Mouse (Mus musculus): ENCODE measurements at regions not wholly inside any gene's neighbourhood (a gene's known extent, or its start where the extent isn't known, plus 50 kb on each side); places are given as distances from the start of the nearest gene placed in this dataset.

- no peak for DNase-seq (ENCODE audit: low read depth)
Observed at GRCm38 (mm10) chr2:51799856-51800255, 135.1 kb downstream of the Rbm43 start.

DNA sequence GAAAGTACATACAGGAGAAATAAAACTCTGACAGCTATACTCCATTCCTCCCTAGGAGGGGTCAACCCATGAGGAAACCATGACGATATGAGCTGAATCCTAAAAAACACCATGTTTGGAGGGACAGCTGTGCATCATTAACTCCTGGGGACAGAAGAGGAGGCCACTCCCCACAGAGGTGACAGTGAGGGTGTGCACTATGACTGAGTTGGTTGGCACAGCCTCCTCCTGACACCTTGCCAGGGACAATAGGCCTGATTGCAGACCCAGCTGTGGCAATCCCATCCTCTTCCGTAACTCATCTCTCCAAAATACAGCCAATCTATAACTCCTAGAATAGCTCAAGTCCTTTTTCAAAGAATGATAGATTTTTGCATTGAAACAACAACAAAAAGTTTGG, 112.0 kb downstream of the Rbm43 start:
- DNase-seq (ENCODE audit: low read depth), result no peak

GRCm38 (mm10) chr2:51830286-51830944, 104.5 kb downstream of the Rbm43 start:
- DNase-seq (ENCODE audit: low read depth), result peak; percentile 6

GRCm38 (mm10) chr2:51830965-51831720, 103.8 kb downstream of the Rbm43 start:
- no peak for DNase-seq (ENCODE audit: low read depth)

DNA sequence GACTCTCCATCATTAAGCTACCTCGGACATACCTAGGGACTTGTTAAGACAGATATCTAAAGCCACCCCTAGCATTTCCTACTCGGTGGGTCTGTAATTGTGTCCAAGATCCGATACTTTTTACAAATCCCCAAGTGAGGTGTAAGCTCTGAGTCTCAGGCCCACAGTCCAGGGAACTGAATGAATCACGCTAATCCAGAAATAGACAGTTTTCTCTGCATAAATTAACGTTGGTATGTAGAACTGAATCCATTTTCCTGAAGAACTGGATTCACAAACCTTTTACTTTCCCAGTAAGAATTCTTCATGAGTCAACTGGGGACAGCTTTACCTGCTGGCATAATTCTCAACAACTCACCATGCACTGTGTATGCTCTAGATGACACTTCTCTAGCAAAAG, 97.1 kb downstream of the Rbm43 start:
- no peak for DNase-seq (ENCODE audit: low read depth)

DNA sequence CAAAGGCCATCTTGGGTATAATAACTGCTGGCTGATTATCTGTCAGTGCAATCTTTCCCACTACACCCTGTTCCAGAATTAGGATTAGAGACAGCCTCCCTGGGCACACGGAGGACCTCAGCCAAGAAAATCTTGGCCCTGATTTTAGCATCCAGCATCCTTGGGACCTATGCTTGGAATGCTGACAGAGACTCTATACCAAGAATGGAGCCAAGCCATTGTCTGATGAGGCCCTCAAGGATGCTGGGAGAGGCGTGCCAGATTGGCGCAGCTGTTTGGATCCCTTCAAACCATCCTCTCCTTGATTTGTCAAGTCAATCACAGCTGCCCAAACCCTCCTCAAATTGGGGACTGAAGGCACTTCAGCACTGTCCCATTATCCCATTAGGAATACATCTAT, 94.2 kb downstream of the Rbm43 start:
- no peak for DNase-seq (ENCODE audit: low read depth)

- no peak for DNase-seq (ENCODE audit: low read depth)
Observed at GRCm38 (mm10) chr2:51844831-51845230, 90.1 kb downstream of the Rbm43 start.

DNA sequence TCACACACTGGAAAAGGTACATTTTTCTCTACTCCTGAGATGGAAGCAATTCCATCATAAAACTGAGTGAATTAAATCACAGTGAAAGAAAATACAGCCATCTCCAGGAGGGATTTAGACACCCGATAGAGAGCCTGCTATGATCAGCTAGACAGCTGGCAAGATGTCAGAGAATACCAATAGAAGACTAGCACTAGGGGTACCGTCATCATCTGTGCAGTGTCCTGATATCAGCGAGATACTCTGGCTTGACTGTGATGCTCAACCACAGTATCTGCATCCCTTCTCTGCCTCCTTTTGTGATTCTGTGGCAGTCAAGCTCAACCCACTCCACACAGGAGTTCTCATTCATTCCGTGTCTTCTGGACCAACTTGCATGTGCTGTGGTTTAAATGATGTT, 87.4 kb downstream of the Rbm43 start:
- no peak for DNase-seq (ENCODE audit: low read depth)

DNA sequence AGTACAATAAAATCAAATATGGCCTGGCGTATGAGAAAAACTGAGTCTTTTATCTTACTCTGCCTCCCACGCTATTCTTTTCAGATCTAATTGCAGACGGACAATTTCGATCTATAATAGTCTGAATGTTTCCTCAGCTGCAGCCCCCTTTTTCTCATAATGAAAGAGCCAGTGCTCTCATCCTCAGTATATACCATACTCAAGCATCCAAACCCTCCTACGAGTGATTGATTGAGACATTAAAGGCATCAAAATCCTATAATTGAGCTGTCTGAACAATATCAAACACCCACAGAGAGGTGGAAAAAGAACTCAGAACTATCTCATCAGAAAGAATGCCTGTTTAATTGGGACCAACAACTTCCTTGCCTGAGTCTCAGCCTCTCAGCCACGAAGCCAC, 87.0 kb downstream of the Rbm43 start:
- no peak for DNase-seq (ENCODE audit: low read depth)

GRCm38 (mm10) chr2:51848491-51848890, 86.5 kb downstream of the Rbm43 start:
- DNase-seq (ENCODE audit: low read depth), result no peak

GRCm38 (mm10) chr2:51850581-51850980, 84.4 kb downstream of the Rbm43 start:
- no peak for DNase-seq (ENCODE audit: low read depth)

GRCm38 (mm10) chr2:51851711-51852110, 83.3 kb downstream of the Rbm43 start:
- DNase-seq (ENCODE audit: low read depth), result no peak

- no peak for DNase-seq (ENCODE audit: low read depth)
Observed at GRCm38 (mm10) chr2:51857226-51857625, 77.7 kb downstream of the Rbm43 start.

DNA sequence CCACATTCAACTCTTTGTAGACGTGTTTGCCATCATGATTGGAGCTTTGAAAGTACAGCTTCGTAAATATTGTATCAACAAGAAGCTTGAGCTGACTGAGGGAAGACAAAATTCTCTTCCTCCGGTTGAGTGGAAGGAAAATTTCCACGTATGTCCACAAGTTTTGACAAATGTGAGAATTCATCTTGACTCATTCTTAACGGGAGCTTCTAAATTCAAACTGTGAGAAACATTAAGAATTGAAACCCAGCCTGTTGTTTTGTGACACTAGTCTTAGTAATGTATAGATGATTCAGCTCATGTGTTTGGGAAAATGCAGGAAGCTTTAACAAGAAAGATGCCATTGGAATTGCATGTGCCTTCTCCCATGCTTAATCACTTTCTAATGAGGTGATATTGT, 68.9 kb downstream of the Rbm43 start:
- no peak for DNase-seq (ENCODE audit: low read depth)

DNA sequence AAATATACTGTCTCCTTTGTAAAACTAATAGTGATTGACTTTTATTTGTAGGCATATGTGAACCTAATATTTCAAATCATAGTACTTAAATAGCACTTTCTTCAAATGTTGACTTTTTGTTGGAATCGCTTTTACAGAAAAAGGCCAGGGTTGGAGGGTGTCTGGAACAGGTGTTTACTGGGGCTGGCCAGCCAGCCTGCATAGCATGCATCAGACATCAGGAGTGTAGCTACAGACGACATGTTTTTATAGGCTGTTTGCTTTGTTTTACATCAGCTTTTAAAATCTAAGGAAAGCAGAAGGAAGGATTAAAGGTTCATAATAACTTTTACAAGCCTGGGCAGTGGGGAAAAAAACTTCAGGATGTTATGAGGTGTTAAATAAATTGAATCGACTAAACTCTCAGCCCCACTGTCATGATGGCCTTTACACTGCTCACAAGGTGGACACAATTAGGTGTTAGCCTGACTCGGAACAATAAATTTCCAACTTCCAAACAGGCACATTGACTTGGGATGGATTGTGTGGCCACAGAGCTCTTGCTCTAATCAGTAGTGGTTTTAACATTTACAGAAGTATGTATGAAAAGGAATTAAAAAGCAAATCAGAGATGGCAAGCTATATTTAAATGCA, 66.0 kb downstream of the Rbm43 start:
- DNase-seq (ENCODE audit: low read depth), result no peak

DNA sequence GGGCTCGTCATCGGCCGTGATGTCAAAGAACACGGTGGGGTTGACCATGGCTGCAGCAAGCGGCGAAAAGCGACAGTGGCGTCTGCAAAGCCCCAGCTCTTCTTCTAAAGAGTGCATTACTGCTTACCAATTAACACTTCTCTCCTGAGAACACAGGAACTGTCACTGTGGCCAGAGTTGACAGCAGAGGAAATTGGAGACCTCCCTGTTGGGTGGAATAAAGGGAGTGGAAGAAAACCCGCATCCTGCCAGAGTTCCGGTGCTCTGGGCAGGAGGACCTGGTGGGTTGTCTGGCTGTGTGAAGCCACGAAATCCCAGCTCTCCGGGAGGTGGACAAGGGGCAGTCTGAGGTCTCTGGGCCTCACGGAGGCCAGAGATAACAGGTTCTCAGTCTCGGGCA, 63.4 kb downstream of the Rbm43 start:
- no peak for DNase-seq (ENCODE audit: low read depth)

All from induced T-regulatory cell, adult 2 months (primary cell).